Mouse (Mus musculus) hindbrain, embryonic 16.5 days (tissue): ENCODE results near the gene Slc35a2. TPM values are rescaled to one million over a fixed set of nuclear protein-coding genes. Genes with fewer than 3 reads are reported as not detected.
A peak's percentile ranks its signal among the peaks of the same experiment; 100 is the strongest.
"Not testable (repeated sequence)": the region's sequence is repeated elsewhere in the genome, so short reads cannot be mapped to it uniquely, and the experiment has no call there.

ENCODE experiments used
- ATAC-seq: fragments of 200-750 bp; cut with Nextera tagmentation; 2 replicates; pipeline ENCODE4 v1.8.0; 2017; ENCODE audit warnings: moderate TSS enrichment, moderate library complexity
- H3K27ac ChIP-seq: fragments of 300-500 bp; sonication (generic); 2 replicates; pipeline ENCODE4 v1.5.1; 2014; ENCODE audit warnings: low read depth, mild to moderate bottlenecking, control low read depth, low read length, moderate library complexity
- H3K27me3 ChIP-seq: fragments of 300-500 bp; sonication (generic); replicated peaks from 2 replicates; pipeline ENCODE4 v1.6.1; 2014; ENCODE audit warnings: low read length; ENCODE audit not compliant: control insufficient read depth, insufficient read depth
- H3K36me3 ChIP-seq: fragments of 300-500 bp; sonication (generic); 2 replicates; pipeline ENCODE4 v1.6.1; 2014; ENCODE audit warnings: mild to moderate bottlenecking, low read length, moderate library complexity, mixed read lengths; ENCODE audit not compliant: control insufficient read depth, insufficient read depth
- H3K4me1 ChIP-seq: fragments of 300-500 bp; sonication (generic); 2 replicates; pipeline ENCODE4 v1.6.1; 2014; ENCODE audit warnings: low read depth, low read length; ENCODE audit not compliant: control insufficient read depth, insufficient read depth
- H3K4me2 ChIP-seq: fragments of 300-500 bp; sonication (generic); 2 replicates; pipeline ENCODE4 v1.6.1; 2014; ENCODE audit warnings: mild to moderate bottlenecking, low read length, control low read depth, moderate library complexity
- H3K4me3 ChIP-seq: fragments of 300-500 bp; sonication (generic); 2 replicates; pipeline ENCODE4 v1.5.1; 2014; ENCODE audit warnings: mild to moderate bottlenecking, low read length, control low read depth, moderate library complexity
- H3K9ac ChIP-seq: fragments of 300-500 bp; sonication (generic); 2 replicates; pipeline ENCODE4 v1.6.1; 2014; ENCODE audit warnings: low read depth, mild to moderate bottlenecking, control low read depth, low read length, moderate library complexity
- H3K9me3 ChIP-seq: fragments of 300-500 bp; sonication (generic); 2 replicates; pipeline ENCODE4 v1.6.1; 2014; ENCODE audit warnings: mild to moderate bottlenecking, low read length, moderate library complexity; ENCODE audit not compliant: control insufficient read depth
- WGBS: fragments of 180-500 bp; shearing (Covaris S2); extraction: QIAGEN DNeasy Blood & Tissue Kit; methylation state at CpG from one replicate; pipeline ENCODE4 v1.1.7; 2014; 5-methylcytosine and 5-hydroxymethylcytosine counted together
- polyA plus RNA-seq: library from polyadenylated mRNA; unstranded; fragments of >200 nt; fragmentation: Nextera tagmentation; extraction: Ambion mirVana; gene quantifications from 2 replicates; pipeline ENCODE4 v1.2.1, GENCODE M21; 2015

The Slc35a2 gene
- polyA plus RNA-seq, 1 experiment from 2014 or later: 50.7 TPM

GRCm38 (mm10) chrX:7898211-7898610 lies 14.4 kb downstream of the Slc35a2 start:
- 32% methylated on average over 13 of the region's 13 CpGs for WGBS
- H3K27ac ChIP-seq: peak overlapping the region; percentile 89
- ATAC-seq: no peak

DNA sequence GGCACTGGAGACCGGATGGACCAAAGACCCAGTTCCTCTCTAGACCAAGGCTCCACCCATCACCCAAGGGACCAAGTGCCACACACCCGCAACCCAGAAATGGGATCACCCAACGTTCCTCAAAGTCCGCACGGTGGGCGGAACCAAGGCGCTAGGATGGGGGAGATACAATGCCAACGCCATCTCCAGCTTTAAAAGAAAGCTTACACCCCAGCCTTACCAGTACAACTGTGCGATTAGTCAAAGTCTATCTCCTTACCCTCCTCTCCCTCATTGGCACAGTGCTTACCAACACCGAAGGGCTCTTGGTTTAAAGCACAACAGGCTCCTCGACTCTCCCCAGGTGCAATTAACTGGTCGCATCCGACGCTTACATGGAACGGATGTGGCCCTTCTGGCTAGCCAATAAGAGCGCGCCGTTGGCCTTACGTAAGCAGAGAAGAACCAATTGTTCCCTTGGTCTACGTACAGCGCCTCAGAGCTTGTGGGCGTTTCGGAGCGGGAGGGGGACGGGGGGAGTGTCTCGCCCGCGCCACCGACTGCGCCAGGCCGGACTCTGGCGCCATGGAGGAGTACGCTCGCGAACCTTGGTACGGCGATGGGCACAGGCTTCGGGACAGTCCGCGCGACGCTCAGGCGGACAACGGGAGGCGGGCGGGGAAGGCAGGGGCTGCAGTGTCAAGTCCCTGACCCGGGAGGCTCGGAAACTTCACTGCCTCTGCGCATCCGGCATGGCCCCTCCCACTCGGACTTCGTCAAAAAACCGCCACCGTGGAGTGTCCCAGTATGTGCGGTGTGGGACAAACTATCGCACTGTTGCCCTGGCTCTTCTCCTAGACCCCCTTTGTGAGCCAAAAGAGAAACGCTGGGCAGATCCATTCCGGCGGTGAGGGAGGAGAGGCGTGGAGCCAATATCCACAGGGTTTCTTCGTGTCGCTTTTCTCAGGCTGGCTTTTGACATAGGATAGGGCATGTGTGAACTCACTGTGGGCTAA lies 15.3 kb downstream of the Slc35a2 start, which contains the start of the genes Pqbp1 and Timm17b:
Gene Pqbp1, minus strand, starts transcription at position 390 of the 995 bp plus-strand sequence.
Gene Timm17b, plus strand, starts transcription at position 478 of the 995 bp plus-strand sequence.
- no peaks in the 10 kb centered on the region for H3K9me3 ChIP-seq
- H3K27me3 ChIP-seq: no peaks in the 10 kb centered on the region
- WGBS: 20% methylated on average over 59 of the region's 62 CpGs
- peak within 1 kb of the TSS; percentile 89 for H3K27ac ChIP-seq
- peak within 1 kb of the TSS; percentile 48 for H3K4me3 ChIP-seq
- peaks cover 6% of the 10 kb centered on the region for H3K4me1 ChIP-seq
- peak within 1 kb of the TSS; percentile 56 for H3K4me2 ChIP-seq
- H3K9ac ChIP-seq: peak within 1 kb of the TSS; percentile 73
- peak; percentile 98 for ATAC-seq
- H3K36me3 ChIP-seq: peaks cover 3% of the 10 kb centered on the region

More at GRCm38 (mm10) chrX:7898211-7898610, 14.4 kb downstream of the Slc35a2 start:
- Histone ChIP-seq H3K9ac (peak overlapping the region; percentile 67), H3K27me3 (no peaks in the 10 kb centered on the region), H3K36me3 (peaks cover 3% of the 10 kb centered on the region), H3K4me1 (peaks cover 6% of the 10 kb centered on the region), H3K9me3 (no peaks in the 10 kb centered on the region), H3K4me3 (peak overlapping the region; percentile 48), H3K4me2 (peak overlapping the region; percentile 56)

GRCm38 (mm10) chrX:7904441-7904840 lies 20.6 kb downstream of the Slc35a2 start:
- WGBS: 95% methylated on average over 5 of the region's 5 CpGs
- no peak for ATAC-seq
- H3K4me1 ChIP-seq: no peaks in the 10 kb centered on the region; the same call in none of the 2 replicates

DNA sequence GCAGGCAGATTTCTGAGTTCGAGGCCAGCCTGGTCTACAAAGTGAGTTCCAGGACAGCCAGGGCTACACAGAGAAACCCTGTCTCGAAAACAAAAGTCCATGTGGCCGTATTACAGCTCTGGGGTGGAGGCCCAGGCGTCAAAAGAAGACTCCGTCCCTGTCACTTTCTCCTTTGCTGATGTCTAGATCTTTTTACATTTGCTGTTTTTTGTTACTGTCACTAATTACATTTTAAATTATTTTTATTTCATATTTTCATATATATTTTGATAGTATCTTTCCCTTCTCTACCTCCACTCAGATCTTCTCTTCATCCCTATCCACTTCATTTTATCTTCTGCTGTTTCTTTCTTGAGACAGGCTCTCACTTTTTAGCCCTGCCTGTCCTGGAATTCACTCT lies 23.9 kb downstream of the Slc35a2 start, which contains the start of gene Gm10491:
Gene Gm10491, minus strand, starts transcription at position 101 of the 400 bp plus-strand sequence.
- H3K9ac ChIP-seq: no peak within 1 kb of the TSS
- H3K9me3 ChIP-seq: no peaks in the 10 kb centered on the region
- H3K36me3 ChIP-seq: 0 out of 2 replicates have a peak, but pooled peaks cover 2% of the 10 kb centered on the region
- H3K4me1 ChIP-seq: no peaks in the 10 kb centered on the region
- no peak within 1 kb of the TSS for H3K27ac ChIP-seq
- H3K27me3 ChIP-seq: no peaks in the 10 kb centered on the region
- WGBS: 96% methylated on average over 5 of the region's 5 CpGs
- no peak for ATAC-seq
- H3K4me3 ChIP-seq: no peak within 1 kb of the TSS
- no peak within 1 kb of the TSS for H3K4me2 ChIP-seq

More at GRCm38 (mm10) chrX:7904441-7904840, 20.6 kb downstream of the Slc35a2 start:
- no peak overlapping the region for H3K27ac ChIP-seq
- H3K9me3 ChIP-seq: no peaks in the 10 kb centered on the region
- no peak overlapping the region for H3K9ac ChIP-seq
- no peak overlapping the region for H3K4me3 ChIP-seq
- H3K27me3 ChIP-seq: no peaks in the 10 kb centered on the region
- 0 out of 2 replicates have a peak, but pooled peaks cover 2% of the 10 kb centered on the region for H3K36me3 ChIP-seq
- H3K4me2 ChIP-seq: no peak overlapping the region

DNA sequence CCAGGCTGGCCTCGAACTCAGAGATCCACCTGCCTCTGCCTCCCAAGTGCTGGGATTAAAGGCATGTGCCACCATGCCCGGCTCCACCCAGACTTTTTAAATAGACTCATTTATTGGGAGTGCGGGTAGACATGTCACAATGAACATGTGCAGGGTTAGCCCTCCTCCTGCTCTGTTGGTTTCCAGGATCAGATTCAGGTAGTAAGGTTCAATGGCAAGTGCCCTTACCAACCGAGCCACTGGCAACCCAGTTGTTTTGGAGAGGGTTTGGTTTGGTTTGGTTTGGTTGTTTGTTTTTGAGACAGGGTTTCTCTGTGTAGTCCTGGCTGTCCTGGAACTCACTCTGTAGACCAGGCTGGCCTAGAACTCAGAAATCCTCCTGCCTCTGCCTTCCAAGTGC lies 25.4 kb downstream of the Slc35a2 start, which contains the start of gene Gm10490:
Gene Gm10490, plus strand, starts transcription at position 301 of the 400 bp plus-strand sequence.
- ATAC-seq, H3K27me3 ChIP-seq, H3K4me2 ChIP-seq: not testable (repeated sequence)

DNA sequence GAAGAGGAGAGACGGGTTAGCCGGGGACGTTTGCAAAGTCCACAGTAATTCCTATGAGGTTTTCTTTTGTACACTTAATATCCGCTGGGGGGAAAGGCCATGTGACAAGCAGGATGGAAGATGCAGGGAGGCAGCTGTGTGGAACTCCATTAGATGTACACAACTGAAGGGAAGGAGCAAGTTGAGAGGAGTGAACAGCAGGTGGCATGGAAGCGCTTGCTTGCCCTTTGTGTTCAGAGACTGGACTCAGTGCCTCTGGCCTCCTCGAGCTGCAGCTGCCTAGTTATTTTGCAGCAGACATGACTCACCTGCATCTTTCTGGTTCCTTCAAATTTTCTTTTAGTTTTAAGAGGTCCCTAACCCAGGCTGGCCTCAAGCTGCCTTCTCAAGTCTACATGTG lies 26.6 kb downstream of the Slc35a2 start:
- H3K4me3 ChIP-seq: no peak overlapping the region
- no peaks in the 10 kb centered on the region for H3K27me3 ChIP-seq
- no peak overlapping the region for H3K4me2 ChIP-seq
- WGBS: 45% methylated on average over 6 of the region's 6 CpGs
- peak; percentile 61; the same call in 1 of the 2 replicates for ATAC-seq
- 0 out of 2 replicates have a peak, but pooled peaks cover 2% of the 10 kb centered on the region for H3K36me3 ChIP-seq
- no peaks in the 10 kb centered on the region for H3K4me1 ChIP-seq
- no peak overlapping the region for H3K27ac ChIP-seq
- no peak overlapping the region for H3K9ac ChIP-seq
- H3K9me3 ChIP-seq: no peaks in the 10 kb centered on the region

More for the DNA sequence above, 25.4 kb downstream of the Slc35a2 start, which contains the start of gene Gm10490:
- not testable (repeated sequence) for H3K4me3 ChIP-seq, H3K9me3 ChIP-seq, H3K4me1 ChIP-seq, H3K27ac ChIP-seq, H3K36me3 ChIP-seq, H3K9ac ChIP-seq
- 99% methylated on average over 4 of the region's 4 CpGs for WGBS

DNA sequence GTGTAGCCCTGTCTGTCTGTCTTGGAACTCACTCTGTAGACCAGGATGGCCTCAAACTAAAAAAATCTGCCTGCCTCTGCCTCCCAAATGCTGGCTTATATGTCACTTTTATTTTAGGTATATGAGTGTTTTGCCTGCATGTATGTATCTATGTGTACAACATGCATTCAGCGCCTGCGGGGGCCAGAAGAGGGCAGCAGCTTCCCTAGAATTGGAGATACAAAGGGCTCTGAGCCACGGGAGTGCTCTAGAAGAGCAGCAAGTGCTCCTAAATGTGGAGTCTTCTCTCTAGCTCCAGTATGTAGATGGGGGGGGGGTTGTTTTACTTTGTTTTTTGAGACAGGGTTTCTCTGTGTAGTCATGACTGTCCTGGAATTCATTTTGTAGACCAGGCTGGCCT lies 31.8 kb downstream of the Slc35a2 start:
- H3K9ac ChIP-seq, ATAC-seq, H3K4me1 ChIP-seq, H3K9me3 ChIP-seq, H3K4me3 ChIP-seq, H3K4me2 ChIP-seq, H3K27ac ChIP-seq, H3K27me3 ChIP-seq, H3K36me3 ChIP-seq: not testable (repeated sequence)
- WGBS: 29% methylated on average over 3 of the region's 3 CpGs

DNA sequence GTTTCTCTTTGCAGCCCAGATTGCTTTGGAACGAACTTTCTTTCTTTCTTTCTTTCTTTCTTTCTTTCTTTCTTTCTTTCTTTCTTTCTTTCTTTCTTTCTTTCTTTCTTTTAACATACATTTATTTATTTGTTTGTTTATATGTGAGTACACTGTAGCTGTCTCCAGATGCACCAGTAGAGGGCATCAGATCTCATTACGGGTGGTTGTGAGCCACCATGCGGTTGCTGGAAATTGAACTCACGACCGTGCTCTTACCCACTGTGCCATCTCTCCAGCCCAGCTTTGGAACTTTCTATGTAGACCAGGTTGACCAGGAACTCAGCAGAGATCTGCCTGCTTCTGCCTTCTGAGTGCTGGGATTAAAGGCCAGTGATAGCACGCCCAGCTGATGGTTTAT lies 34.1 kb downstream of the Slc35a2 start:
- H3K4me2 ChIP-seq, H3K9ac ChIP-seq, H3K27ac ChIP-seq, ATAC-seq, H3K4me1 ChIP-seq, H3K27me3 ChIP-seq, H3K4me3 ChIP-seq, H3K36me3 ChIP-seq, H3K9me3 ChIP-seq: not testable (repeated sequence)
- 80% methylated on average over 6 of the region's 6 CpGs for WGBS
